Mouse (Mus musculus): ENCODE data around the gene Gm20388. TPM values are rescaled to one million over a fixed set of nuclear protein-coding genes. Genes with fewer than 3 reads are reported as not detected.
A peak's percentile ranks its signal among the peaks of the same experiment; 100 is the strongest.

Gene Gm20388
- total RNA-seq, 2 experiments from 2014 or later: 2.4 to 2.6 TPM

GRCm38 (mm10) chr8:120388246-120388645 lies 477.6 kb downstream of the Gm20388 start:
- intact Hi-C loops (cut with DNase I): no loop called here
- TF ChIP-seq CTCF (IDR thresholded peaks at IDR 0.05): no peak
- Histone ChIP-seq H3K27ac (no peak overlapping the region), H3K4me3 (no peak overlapping the region)
- DNase-seq (ENCODE audit: extremely low spot score in 1 of 2, low spot score in 2 of 2): no peak

DNA sequence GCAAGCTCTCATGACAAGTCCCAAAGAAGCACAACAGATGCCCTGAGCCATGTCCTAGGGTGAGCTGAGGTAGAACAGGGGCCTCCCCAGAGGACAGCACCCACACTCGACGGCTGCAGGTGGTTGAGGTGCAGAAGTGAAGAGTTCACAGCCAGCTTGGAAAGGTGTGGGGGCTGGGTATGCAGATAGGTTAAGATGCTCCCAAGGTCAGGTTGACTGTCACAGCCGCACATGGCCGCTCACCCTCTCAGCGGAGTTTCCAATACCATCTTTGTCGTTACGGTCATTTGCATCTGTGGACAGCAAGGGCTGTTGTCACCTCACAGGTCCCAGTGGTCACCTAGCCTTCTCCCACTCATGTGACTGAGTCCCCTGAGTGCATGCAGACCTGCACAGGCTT lies 480.0 kb downstream of the Gm20388 start:
- intact Hi-C loops (cut with DNase I): no loop called here

GRCm38 (mm10) chr8:120391856-120392255 lies 481.2 kb downstream of the Gm20388 start:
- Histone ChIP-seq H3K4me3 (no peak overlapping the region), H3K27ac (no peak overlapping the region)
- DNase-seq (ENCODE audit: extremely low spot score in 1 of 2, low spot score in 2 of 2): no peak
- intact Hi-C loops (cut with DNase I): no loop called here
- TF ChIP-seq CTCF (IDR thresholded peaks at IDR 0.05): no peak

More for the DNA sequence above, 480.0 kb downstream of the Gm20388 start:
- no peak overlapping the region for H3K4me3 ChIP-seq
- H3K27ac ChIP-seq: no peak overlapping the region
- no peak for DNase-seq (ENCODE audit: extremely low spot score in 1 of 2, low spot score in 2 of 2)
- TF ChIP-seq CTCF (IDR thresholded peaks at IDR 0.05): no peak

DNA sequence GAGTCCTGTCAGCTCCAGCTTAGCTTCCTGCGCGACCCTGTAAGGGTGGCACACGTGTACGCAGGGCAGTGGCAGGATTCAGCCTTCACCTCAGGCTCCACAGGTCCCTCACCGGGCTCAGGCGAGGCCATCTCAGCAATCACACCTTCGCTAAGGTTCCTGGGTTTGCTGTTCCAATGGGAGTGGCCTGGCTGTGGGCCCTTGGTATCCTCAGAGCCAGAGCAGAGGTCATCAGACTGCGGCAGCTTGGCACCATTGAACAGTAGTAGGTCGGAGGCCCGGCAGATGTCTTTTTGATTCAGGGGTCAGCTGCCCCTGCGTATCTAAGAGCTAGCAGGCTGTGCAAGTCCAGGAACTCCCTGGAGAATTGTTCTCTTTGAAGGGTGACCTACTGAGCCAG lies 482.4 kb downstream of the Gm20388 start:
- no peak overlapping the region for H3K4me3 ChIP-seq
- intact Hi-C loops (cut with DNase I): no loop called here
- no peak for TF ChIP-seq CTCF (IDR thresholded peaks at IDR 0.05)
- no peak overlapping the region for H3K27ac ChIP-seq
- no peak for DNase-seq (ENCODE audit: extremely low spot score in 1 of 2, low spot score in 2 of 2)

- Histone ChIP-seq H3K4me3 (no peak overlapping the region), H3K27ac (no peak overlapping the region)
- no peak for TF ChIP-seq CTCF (IDR thresholded peaks at IDR 0.05)
- intact Hi-C loops (cut with DNase I): no loop called here
- peak in 1 of 2 experiments; percentile 47 for DNase-seq (ENCODE audit: extremely low spot score in 1 of 2, low spot score in 2 of 2)
These were observed 483.2 kb downstream of the Gm20388 start for GRCm38 (mm10) chr8:120393871-120394275.

DNA sequence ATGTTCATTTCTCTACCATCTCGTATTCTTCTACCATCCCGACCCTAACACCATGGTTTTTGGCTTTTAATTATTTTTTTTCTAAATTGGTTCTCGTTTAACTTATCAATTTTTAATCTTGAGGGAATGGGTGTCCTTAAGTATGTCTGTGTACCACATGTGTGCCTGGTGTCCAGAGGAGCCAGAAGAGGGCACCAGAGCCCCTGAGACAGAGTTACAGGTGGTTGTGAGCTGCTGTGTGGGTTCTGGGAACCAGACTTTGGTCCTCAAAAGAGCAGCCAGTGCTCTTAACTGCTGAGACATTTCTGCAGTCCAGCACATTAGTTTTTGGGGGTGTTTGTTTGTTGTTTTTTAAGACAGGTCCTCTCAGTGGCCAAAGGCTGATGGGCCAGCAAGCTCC lies 485.3 kb downstream of the Gm20388 start:
- Histone ChIP-seq H3K27ac (no peak overlapping the region), H3K4me3 (no peak overlapping the region)
- intact Hi-C loops (cut with DNase I): no loop called here
- TF ChIP-seq CTCF (IDR thresholded peaks at IDR 0.05): no peak; the same call in 1 of the 2 replicates
- DNase-seq (ENCODE audit: extremely low spot score in 1 of 2, low spot score in 2 of 2): no peak

GRCm38 (mm10) chr8:120396756-120397155 lies 486.1 kb downstream of the Gm20388 start:
- no peak overlapping the region for H3K4me3 ChIP-seq
- H3K27ac ChIP-seq: no peak overlapping the region
- no peak for DNase-seq (ENCODE audit: extremely low spot score in 1 of 2, low spot score in 2 of 2)
- intact Hi-C loops (cut with DNase I): no loop called here
- no peak for TF ChIP-seq CTCF (IDR thresholded peaks at IDR 0.05)

DNA sequence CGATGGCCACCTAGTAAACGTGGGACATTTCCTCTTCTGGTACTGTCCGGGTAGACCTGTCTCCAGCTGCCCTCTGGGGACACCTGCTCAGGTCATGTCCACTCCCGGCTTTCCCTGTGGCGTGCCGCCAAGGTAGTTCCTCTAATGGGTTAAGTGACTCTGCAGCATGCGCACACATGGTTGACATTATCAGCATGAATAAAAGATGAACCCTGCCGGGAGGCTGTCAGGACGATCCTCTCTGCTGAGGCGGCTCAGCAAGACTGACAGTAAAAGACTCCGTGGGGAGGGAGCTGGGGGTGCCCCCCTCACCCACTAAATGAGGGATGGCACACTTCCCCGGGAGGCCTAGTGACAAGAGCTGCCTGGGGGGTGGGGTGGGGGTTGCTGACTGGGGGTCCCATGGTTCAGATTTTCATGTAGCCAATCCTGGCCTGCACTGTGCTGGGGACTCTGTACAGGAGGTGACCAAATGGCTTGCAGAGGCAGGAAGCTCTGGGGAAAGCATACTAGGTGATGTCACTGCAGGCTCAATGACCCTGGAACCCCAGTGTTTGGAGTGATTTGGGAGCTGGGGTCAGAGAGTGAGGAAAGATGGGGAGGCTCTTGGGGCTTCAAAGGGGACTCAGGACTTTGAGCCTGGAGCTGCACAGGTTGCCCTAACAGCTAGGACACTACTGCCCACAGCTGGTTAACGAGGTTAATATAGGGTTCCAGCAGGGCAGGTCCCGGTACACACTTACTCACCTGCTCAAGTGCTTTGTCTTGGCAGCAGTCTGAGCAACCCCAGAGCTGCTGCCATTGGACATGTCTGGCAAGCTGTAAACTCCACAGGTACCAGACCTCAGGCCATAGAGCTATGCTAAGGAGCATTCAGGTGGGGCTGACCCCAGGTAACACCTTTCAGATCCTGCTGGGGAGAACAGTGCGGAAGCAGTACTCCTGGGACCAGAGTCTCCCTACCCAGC lies 487.1 kb downstream of the Gm20388 start:
- H3K4me3 ChIP-seq: no peak overlapping the region
- intact Hi-C loops (cut with DNase I): no loop called here
- no peak overlapping the region for H3K27ac ChIP-seq
- DNase-seq (ENCODE audit: extremely low spot score in 1 of 2, low spot score in 2 of 2): no peak
- no peak for TF ChIP-seq CTCF (IDR thresholded peaks at IDR 0.05)

DNA sequence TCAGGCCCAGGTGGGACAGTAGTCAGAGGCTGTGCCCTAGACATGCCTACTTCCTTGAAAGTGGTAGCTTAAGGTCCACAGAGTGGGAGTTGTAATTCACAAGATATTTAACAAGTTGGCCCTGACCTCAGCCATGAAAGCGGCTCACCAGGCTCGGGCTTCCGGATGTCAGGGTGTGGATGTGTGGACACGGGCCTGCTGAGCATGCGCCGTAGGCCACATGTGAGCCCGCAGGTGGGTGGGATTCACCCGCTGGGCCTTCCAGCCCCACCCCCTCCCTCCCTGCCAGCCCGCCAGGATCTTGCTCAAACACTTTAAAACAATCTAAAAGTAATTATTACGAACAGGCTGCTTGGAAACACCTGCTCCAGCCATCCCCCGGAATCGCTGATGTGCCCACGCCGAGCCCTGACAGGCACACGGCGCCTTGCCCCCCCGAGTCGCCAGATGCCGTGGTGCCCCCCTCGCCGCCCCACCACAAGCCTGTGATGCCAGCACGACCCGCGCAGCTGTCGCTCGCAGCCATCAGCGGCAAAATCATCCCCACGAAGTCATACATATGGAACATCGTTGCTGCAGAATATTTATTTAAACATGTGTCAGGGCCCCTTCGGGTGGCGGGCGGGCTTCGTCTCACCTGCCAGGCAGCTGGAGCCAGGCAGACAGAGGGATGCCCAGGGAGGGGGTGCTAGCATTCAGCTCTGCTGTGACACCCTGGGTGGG lies 488.7 kb downstream of the Gm20388 start:
- no peak overlapping the region for H3K4me3 ChIP-seq

GRCm38 (mm10) chr8:120401216-120401615 lies 490.6 kb downstream of the Gm20388 start:
- no peak for DNase-seq (ENCODE audit: extremely low spot score in 1 of 2, low spot score in 2 of 2)
- Histone ChIP-seq H3K27ac (no peak overlapping the region), H3K4me3 (no peak overlapping the region)
- intact Hi-C loops (cut with DNase I): no loop called here
- TF ChIP-seq CTCF (IDR thresholded peaks at IDR 0.05): no peak

More for the DNA sequence above, 488.7 kb downstream of the Gm20388 start:
- DNase-seq (ENCODE audit: extremely low spot score in 1 of 2, low spot score in 2 of 2): peak in 1 of 2 experiments; percentile 40
- H3K27ac ChIP-seq: no peak overlapping the region
- TF ChIP-seq CTCF (IDR thresholded peaks at IDR 0.05): no peak
- intact Hi-C loops (cut with DNase I): no loop called here

DNA sequence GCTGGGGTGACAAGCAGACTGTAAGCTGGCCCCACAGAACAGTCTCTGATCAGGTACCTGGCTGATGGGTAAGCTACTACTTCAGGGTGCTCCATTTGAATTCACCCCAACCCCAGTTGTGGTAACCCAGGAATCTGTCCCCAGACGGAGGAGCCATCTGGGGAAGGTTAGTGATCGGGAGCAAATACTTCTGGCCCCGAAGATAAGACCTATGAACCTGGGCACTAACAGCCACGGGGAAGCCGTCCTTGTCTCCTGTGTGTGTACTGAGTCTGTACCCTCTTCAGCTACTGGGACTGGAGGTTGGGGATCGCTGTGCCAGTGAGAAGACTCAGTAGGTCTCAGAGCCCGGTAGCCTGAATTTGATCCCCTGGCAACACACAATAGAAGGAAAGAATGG lies 491.1 kb downstream of the Gm20388 start:
- H3K4me3 ChIP-seq: no peak overlapping the region
- intact Hi-C loops (cut with DNase I): no loop called here
- no peak for TF ChIP-seq CTCF (IDR thresholded peaks at IDR 0.05)
- DNase-seq (ENCODE audit: extremely low spot score in 1 of 2, low spot score in 2 of 2): no peak
- H3K27ac ChIP-seq: no peak overlapping the region

DNA sequence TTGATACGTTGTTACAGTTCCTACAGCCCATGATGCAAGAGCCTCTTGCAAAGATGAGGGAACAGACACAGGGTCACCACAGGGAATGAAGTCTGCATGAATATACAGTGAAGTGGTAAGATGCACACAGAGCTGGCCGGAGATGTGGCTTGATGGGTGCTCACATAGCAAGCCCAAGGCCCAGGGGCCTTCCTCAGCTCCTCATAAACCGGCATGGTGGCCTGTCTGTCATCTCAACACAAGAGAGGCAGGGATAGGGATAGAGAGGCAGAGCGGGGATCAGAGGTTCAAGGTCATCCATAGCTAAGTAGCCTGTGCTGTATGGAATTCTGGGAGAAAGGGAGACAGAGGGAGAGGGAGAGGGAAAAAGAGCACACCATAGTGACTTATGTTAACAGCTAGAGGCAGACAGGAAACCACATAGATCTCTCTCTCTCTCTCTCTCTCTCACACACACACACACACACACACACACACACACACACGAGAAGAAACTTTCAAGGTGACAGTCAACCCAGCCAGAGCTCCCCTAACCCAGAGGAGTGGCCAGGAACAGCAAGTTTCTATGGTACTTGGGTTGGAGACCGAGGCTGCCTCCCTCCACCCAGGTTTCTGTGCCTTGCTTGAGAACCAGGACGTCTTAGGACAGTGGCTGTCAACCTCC lies 493.1 kb downstream of the Gm20388 start:
- no peak overlapping the region for H3K27ac ChIP-seq
- intact Hi-C loops (cut with DNase I): no loop called here
- no peak overlapping the region for H3K4me3 ChIP-seq
- DNase-seq (ENCODE audit: extremely low spot score in 1 of 2, low spot score in 2 of 2): no peak
- no peak for TF ChIP-seq CTCF (IDR thresholded peaks at IDR 0.05)
